Mouse (Mus musculus): ENCODE results near the gene Sh3gl1. TPM values are rescaled to one million over a fixed set of nuclear protein-coding genes. Genes with fewer than 3 reads are reported as not detected.

The Sh3gl1 gene
- polyA plus RNA-seq, 1 experiment from 2014 or later = 127 TPM

DNA sequence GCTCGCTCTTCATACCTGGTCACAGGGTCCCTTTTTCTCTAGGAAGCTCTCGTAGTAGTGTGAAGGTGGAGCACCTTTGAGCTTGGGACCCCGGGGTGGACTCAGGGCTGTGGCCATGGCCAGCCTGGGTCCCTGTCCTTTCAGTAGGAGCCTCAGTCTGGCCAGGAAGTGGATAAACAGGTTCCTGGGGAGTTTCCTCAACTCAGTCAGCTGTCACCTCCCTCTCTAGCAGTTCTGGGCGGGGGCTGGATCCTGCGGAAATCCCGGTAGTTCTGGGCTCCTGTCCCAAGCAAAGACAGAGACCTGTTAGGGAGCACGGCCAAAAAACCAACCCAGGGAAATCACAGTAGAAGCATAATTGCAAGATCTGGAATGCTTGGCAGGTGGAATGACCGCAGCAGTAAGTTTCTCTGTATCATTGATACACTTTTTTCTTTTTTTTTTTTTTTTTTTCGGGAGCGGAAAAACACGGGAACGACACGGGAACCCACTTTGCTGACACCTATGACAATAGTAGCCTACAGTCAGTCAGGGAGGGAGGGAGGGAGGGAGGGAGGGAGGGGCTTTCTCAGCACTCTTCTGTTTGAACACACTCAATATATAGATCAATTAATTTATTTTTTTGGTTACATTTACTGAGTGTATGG, 30.9 kb downstream of the Sh3gl1 start, which contains the start of the genes Stap2 and Mpnd:
Stap2 (minus strand) TSS at position 170 of the 647 bp plus-strand sequence.
Mpnd (plus strand) TSS at position 297 of the 647 bp plus-strand sequence.
- peak within 1 kb of the TSS; percentile 10; the same call in 1 of the 2 replicates for H3K4me3 ChIP-seq (ENCODE audit: low read depth, low read length)
- 27% methylated on average over 13 of the region's 13 CpGs for WGBS
- H3K4me1 ChIP-seq (ENCODE audit: control insufficient read depth, insufficient read depth, low read length) = peaks cover 9% of the 10 kb centered on the region
- peak within 1 kb of the TSS; percentile 31 for H3K4me2 ChIP-seq (replicated peaks; ENCODE audit: low read depth, low read length)
- no peak within 1 kb of the TSS for H3K9ac ChIP-seq (replicated peaks; ENCODE audit: low read depth, low read length)
- H3K36me3 ChIP-seq (ENCODE audit: control insufficient read depth, insufficient read depth, low read length) = no peaks in the 10 kb centered on the region
- no peaks in the 10 kb centered on the region for H3K9me3 ChIP-seq (ENCODE audit: control insufficient read depth, low read depth, low read length)
- H3K27ac ChIP-seq (ENCODE audit: low read length) = no peak within 1 kb of the TSS
- no peaks in the 10 kb centered on the region for H3K27me3 ChIP-seq (ENCODE audit: control insufficient read depth, insufficient read depth, low read length)
- no peak for ATAC-seq (ENCODE audit: insufficient number of reproducible peaks, insufficient read depth, low FRiP score, low read depth)

DNA sequence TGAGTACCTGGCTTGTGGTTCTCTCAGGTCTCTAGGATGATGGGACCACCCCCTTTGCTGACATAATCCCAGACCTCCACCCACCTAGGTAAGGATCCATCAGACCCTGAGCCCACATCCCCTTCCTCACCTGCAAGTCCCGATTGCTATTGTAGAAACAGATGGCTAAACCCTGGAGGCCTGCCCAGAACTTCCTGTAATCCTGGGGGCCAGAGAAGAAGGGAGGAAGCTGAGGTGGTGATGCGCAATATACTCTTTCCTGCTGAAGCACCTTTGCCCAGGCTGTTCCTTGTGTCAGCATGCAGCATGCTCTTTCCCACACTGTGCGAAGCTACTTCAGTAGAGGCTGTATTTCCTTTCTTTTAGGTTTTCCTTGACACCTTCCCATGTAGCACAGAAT, 33.4 kb downstream of the Sh3gl1 start:
- H3K4me2 ChIP-seq (replicated peaks; ENCODE audit: low read depth, low read length) = no peak overlapping the region
- H3K27me3 ChIP-seq (ENCODE audit: control insufficient read depth, insufficient read depth, low read length) = no peaks in the 10 kb centered on the region
- no peaks in the 10 kb centered on the region for H3K4me1 ChIP-seq (ENCODE audit: control insufficient read depth, insufficient read depth, low read length)
- H3K27ac ChIP-seq (ENCODE audit: low read length) = no peak overlapping the region
- WGBS = 81% methylated on average over 3 of the region's 3 CpGs
- H3K4me3 ChIP-seq (ENCODE audit: low read depth, low read length) = no peak overlapping the region
- H3K9ac ChIP-seq (replicated peaks; ENCODE audit: low read depth, low read length) = no peak overlapping the region
- H3K36me3 ChIP-seq (ENCODE audit: control insufficient read depth, insufficient read depth, low read length) = no peaks in the 10 kb centered on the region
- no peak for ATAC-seq (ENCODE audit: insufficient number of reproducible peaks, insufficient read depth, low FRiP score, low read depth)
- no peaks in the 10 kb centered on the region for H3K9me3 ChIP-seq (ENCODE audit: control insufficient read depth, low read depth, low read length)

DNA sequence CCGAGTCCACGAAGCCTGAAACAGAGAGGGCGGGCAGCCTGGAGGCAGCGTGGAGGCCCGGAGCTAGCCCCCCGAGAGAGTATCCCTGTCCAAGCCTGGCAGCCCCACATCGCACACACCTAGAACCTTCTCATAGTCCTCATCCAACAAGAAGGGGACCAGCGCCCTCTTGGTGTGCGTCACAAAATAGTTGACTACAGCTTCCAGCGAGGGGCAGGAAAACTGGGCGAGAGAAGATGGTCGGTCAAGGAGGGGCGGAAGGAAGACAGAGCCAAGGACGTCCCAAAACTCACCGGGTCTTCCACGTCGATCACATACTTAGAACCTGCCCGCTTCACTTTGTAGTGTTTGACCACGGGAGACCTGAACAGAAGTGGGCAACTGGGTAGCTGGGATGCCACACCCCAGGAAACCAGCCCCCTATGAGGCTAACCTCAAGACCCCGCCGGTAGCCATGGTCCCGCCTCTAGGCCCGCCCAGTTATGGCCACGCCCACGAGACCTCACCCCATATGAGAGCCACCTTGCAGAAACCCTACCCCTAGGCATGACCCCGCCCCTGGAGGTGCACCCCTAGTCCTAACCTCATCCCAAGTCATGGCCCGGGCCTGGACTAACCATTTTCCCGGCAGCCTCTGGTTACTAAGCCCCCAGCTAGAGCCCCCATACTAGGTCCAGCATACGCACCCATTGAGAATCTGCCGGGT, 36.5 kb downstream of the Sh3gl1 start:
- peak overlapping the region; percentile 10; the same call in 1 of the 2 replicates for H3K4me2 ChIP-seq (replicated peaks; ENCODE audit: low read depth, low read length)
- 0 out of 2 replicates have a peak, but pooled peaks cover 4% of the 10 kb centered on the region for H3K36me3 ChIP-seq (ENCODE audit: control insufficient read depth, insufficient read depth, low read length)
- H3K27me3 ChIP-seq (ENCODE audit: control insufficient read depth, insufficient read depth, low read length) = no peaks in the 10 kb centered on the region
- WGBS = 10% methylated on average over 30 of the region's 30 CpGs
- H3K9ac ChIP-seq (replicated peaks; ENCODE audit: low read depth, low read length) = no peak overlapping the region
- H3K4me1 ChIP-seq (ENCODE audit: control insufficient read depth, insufficient read depth, low read length) = no peaks in the 10 kb centered on the region
- ATAC-seq (ENCODE audit: insufficient number of reproducible peaks, insufficient read depth, low FRiP score, low read depth) = no peak
- no peak overlapping the region for H3K27ac ChIP-seq (ENCODE audit: low read length)
- no peaks in the 10 kb centered on the region for H3K9me3 ChIP-seq (ENCODE audit: control insufficient read depth, low read depth, low read length)
- H3K4me3 ChIP-seq (ENCODE audit: low read depth, low read length) = no peak overlapping the region; the same call in 1 of the 2 replicates

DNA sequence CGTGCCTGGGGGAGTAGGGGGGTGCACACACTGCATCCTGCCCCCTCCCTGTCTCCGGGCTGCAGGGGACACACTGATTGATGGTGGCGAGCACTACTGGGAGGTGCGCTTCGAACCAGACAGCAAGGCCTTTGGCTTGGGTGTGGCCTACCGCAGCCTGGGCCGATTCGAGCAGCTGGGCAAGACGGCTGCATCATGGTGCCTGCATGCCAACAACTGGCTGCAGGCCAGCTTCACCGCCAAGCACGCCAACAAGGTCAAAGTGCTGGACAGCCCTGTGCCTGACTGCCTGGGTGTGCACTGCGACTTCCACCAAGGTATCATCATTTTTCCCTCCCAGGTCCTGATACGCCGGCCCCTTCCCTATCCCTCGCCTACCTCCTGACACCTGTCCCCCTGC, 40.4 kb downstream of the Sh3gl1 start:
- no peak overlapping the region for H3K27ac ChIP-seq (ENCODE audit: low read length)
- no peak for ATAC-seq (ENCODE audit: insufficient number of reproducible peaks, insufficient read depth, low FRiP score, low read depth)
- no peaks in the 10 kb centered on the region for H3K4me1 ChIP-seq (ENCODE audit: control insufficient read depth, insufficient read depth, low read length)
- no peak overlapping the region for H3K4me3 ChIP-seq (ENCODE audit: low read depth, low read length)
- H3K9me3 ChIP-seq (ENCODE audit: control insufficient read depth, low read depth, low read length) = no peaks in the 10 kb centered on the region
- no peak overlapping the region for H3K4me2 ChIP-seq (replicated peaks; ENCODE audit: low read depth, low read length)
- H3K36me3 ChIP-seq (ENCODE audit: control insufficient read depth, insufficient read depth, low read length) = 0 out of 2 replicates have a peak, but pooled peaks cover 4% of the 10 kb centered on the region
- WGBS = 83% methylated on average over 15 of the region's 15 CpGs
- no peak overlapping the region for H3K9ac ChIP-seq (replicated peaks; ENCODE audit: low read depth, low read length)
- no peaks in the 10 kb centered on the region for H3K27me3 ChIP-seq (ENCODE audit: control insufficient read depth, insufficient read depth, low read length)

DNA sequence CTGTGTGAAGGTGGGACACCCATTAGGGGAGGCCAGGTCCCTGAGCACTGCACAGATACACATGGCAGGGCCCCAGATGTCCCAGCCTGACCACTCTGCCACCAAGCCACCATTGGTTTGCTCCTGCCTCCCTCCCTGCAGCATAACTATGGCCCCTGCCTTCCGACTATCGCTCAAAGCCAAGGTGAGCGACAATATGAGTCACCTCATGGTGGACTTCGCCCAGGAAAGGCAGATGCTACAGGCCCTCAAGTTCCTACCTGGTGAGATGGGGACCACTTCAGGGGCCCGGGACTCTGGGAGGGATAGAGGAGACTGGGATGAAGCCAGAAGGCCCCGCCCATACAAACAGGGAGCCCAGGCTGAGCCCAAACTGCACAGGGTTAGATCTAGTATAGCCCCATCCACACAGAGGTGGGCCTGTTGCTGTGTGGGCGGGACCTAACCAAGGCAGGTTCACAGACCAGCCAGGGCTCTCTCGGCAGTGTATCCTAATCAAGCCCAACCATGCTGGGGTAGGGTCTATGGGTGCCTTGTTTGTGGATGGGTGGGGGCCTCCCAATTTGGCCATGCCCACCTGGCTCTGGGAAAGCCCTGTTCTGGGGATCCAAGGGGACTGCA, 46.0 kb downstream of the Sh3gl1 start:
- Histone ChIP-seq H3K27me3 (ENCODE audit: control insufficient read depth, insufficient read depth, low read length) (no peaks in the 10 kb centered on the region), H3K4me2 (replicated peaks; ENCODE audit: low read depth, low read length) (no peak overlapping the region), H3K4me1 (ENCODE audit: control insufficient read depth, insufficient read depth, low read length) (no peaks in the 10 kb centered on the region; the same call in 1 of the 2 replicates), H3K9me3 (ENCODE audit: control insufficient read depth, low read depth, low read length) (no peaks in the 10 kb centered on the region), H3K36me3 (ENCODE audit: control insufficient read depth, insufficient read depth, low read length) (no peaks in the 10 kb centered on the region), H3K27ac (ENCODE audit: low read length) (no peak overlapping the region), H3K9ac (replicated peaks; ENCODE audit: low read depth, low read length) (no peak overlapping the region), H3K4me3 (ENCODE audit: low read depth, low read length) (no peak overlapping the region)
- 81% methylated on average over 8 of the region's 8 CpGs for WGBS
- ATAC-seq (ENCODE audit: insufficient number of reproducible peaks, insufficient read depth, low FRiP score, low read depth) = 0 out of 2 replicates have a peak, but pooled peaks have one; percentile 20

DNA sequence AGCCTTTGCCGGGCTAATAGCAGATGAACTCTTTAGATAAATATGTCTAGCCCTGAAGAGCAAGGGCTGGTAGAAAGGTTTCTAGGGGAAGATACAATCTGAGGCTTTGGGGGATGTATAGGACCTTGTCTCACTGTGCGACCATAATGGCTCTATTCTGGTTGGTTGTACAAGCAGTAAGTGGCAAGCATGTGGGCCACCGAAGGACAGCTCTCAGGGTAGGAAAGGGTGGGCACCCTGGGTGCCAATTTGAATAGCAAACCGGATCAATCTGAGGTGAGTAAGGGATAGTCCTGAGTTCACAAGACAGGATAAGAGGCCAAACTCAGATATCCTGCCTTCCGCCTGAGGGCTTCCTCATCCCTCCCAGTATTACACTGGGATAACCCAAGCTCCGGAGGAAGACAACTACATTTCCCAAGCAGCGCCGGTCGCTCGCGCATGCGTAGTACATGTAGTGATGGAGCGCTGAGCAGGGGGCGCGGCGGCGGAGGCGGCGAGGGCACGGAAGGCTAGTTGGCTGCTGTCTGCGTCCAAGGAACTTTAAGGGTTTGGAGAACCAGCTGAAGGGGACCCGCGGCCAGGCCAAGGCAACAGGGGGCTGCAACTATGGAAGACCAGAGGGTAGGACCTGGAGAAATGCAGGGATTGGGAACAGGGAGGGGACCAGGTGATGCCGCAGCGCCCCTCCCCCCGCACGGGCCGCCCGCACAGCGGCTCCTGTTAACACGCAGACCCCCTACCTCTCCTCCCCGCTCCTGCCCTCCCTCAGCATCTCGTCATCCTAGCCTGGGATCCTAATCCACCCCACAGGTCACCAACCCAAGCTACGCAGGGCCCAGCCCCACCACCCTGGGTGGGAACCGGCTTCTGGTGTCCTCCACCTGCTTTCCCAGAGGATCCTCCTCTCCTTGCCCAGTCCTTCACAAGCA, 50.1 kb downstream of the Sh3gl1 start, which contains the start of gene Fsd1:
Fsd1 (plus strand) TSS at position 480 of the 932 bp plus-strand sequence.
- Histone ChIP-seq H3K9me3 (ENCODE audit: control insufficient read depth, low read depth, low read length) (no peaks in the 10 kb centered on the region), H3K36me3 (ENCODE audit: control insufficient read depth, insufficient read depth, low read length) (no peaks in the 10 kb centered on the region), H3K4me2 (replicated peaks; ENCODE audit: low read depth, low read length) (peak within 1 kb of the TSS; percentile 64), H3K27ac (ENCODE audit: low read length) (no peak within 1 kb of the TSS), H3K27me3 (ENCODE audit: control insufficient read depth, insufficient read depth, low read length) (no peaks in the 10 kb centered on the region), H3K4me1 (ENCODE audit: control insufficient read depth, insufficient read depth, low read length) (no peaks in the 10 kb centered on the region; the same call in 1 of the 2 replicates), H3K9ac (replicated peaks; ENCODE audit: low read depth, low read length) (peak within 1 kb of the TSS; percentile 45; the same call in 1 of the 2 replicates), H3K4me3 (ENCODE audit: low read depth, low read length) (peak within 1 kb of the TSS; percentile 43)
- WGBS = 9% methylated on average over 29 of the region's 35 CpGs
- peak; percentile 53; the same call in 1 of the 2 replicates for ATAC-seq (ENCODE audit: insufficient number of reproducible peaks, insufficient read depth, low FRiP score, low read depth)

DNA sequence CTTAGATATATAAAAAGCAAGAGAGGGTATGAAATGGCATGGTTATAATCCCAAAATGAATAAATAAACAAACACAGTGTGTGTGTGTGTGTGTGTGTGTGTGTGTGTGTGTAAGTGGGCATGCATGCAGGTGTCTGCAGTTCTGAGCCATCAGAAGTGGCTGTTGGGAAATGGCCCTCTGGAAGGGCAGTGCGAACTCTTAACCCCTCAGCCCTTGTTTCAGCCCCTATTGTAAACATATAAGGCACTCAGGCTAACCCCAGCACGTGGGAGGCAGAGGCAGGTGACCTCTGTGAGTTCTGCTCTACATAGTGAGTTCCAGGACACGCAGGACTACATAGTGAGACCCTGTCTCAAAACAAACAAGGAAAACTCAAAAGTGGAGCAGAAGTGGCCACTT, 59.1 kb downstream of the Sh3gl1 start:
- no peaks in the 10 kb centered on the region for H3K4me1 ChIP-seq (ENCODE audit: control insufficient read depth, insufficient read depth, low read length)
- no peak overlapping the region for H3K9ac ChIP-seq (replicated peaks; ENCODE audit: low read depth, low read length)
- H3K4me2 ChIP-seq (replicated peaks; ENCODE audit: low read depth, low read length) = no peak overlapping the region
- no peaks in the 10 kb centered on the region for H3K9me3 ChIP-seq (ENCODE audit: control insufficient read depth, low read depth, low read length)
- no peak for ATAC-seq (ENCODE audit: insufficient number of reproducible peaks, insufficient read depth, low FRiP score, low read depth)
- H3K36me3 ChIP-seq (ENCODE audit: control insufficient read depth, insufficient read depth, low read length) = no peaks in the 10 kb centered on the region
- WGBS = 26% methylated on average over 3 of the region's 3 CpGs
- H3K27ac ChIP-seq (ENCODE audit: low read length) = no peak overlapping the region
- H3K4me3 ChIP-seq (ENCODE audit: low read depth, low read length) = no peak overlapping the region
- H3K27me3 ChIP-seq (ENCODE audit: control insufficient read depth, insufficient read depth, low read length) = no peaks in the 10 kb centered on the region
